Mouse (Mus musculus) hindbrain, postnatal 0 days (tissue): ENCODE data around the gene Dusp1. TPM values are rescaled to one million over a fixed set of nuclear protein-coding genes. Genes with fewer than 3 reads are reported as not detected.
A peak's percentile ranks its signal among the peaks of the same experiment; 100 is the strongest.

Experiments
- ATAC-seq: fragments of 200-750 bp; cut with Nextera tagmentation; 2 replicates; pipeline ENCODE4 v1.8.0; 2017; ENCODE audit warnings: mild to moderate bottlenecking, moderate TSS enrichment, moderate library complexity
- DNase-seq: peaks from one replicate; pipeline ENCODE4 v3.0.0-alpha.2; 2015; ENCODE audit warnings: low spot score
- H3K27ac ChIP-seq: fragments of 300-500 bp; sonication (generic); 2 replicates; pipeline ENCODE4 v1.5.1; 2014; ENCODE audit warnings: mild to moderate bottlenecking
- H3K27me3 ChIP-seq: fragments of 300-500 bp; sonication (generic); 2 replicates; pipeline ENCODE4 v1.6.1; 2014; ENCODE audit warnings: low read length, mixed read lengths; ENCODE audit not compliant: insufficient read depth
- H3K36me3 ChIP-seq: fragments of 300-500 bp; sonication (generic); 2 replicates; pipeline ENCODE4 v1.6.1; 2014; ENCODE audit warnings: low read length, mixed read lengths; ENCODE audit not compliant: insufficient read depth
- H3K4me1 ChIP-seq: fragments of 300-500 bp; sonication (generic); 2 replicates; pipeline ENCODE4 v1.6.1; 2014; ENCODE audit warnings: antibody characterized with exemption, low read length, mixed read lengths; ENCODE audit not compliant: insufficient read depth
- H3K4me2 ChIP-seq: fragments of 300-500 bp; sonication (generic); 2 replicates; pipeline ENCODE4 v1.6.1; 2014; ENCODE audit warnings: low read depth, mild to moderate bottlenecking, low read length, moderate library complexity, mixed read lengths
- H3K4me3 ChIP-seq: fragments of 300-500 bp; sonication (generic); 2 replicates; pipeline ENCODE4 v1.5.1; 2014; ENCODE audit warnings: low read length
- H3K9ac ChIP-seq: fragments of 300-500 bp; sonication (generic); replicated peaks from 2 replicates; pipeline ENCODE4 v1.6.1; 2014; ENCODE audit warnings: mild to moderate bottlenecking, low read length, moderate library complexity, mixed read lengths
- H3K9me3 ChIP-seq: fragments of 300-500 bp; sonication (generic); 2 replicates; pipeline ENCODE4 v1.6.1; 2016; ENCODE audit warnings: low read length, mixed read lengths
- CTCF ChIP-seq: IDR thresholded peaks from 2 replicates; pipeline ENCODE4 v1.5.1; 2016; ENCODE audit warnings: antibody characterized with exemption, control low read depth, low read depth
- WGBS: fragments of 180-500 bp; shearing (Covaris S2); extraction: QIAGEN DNeasy Blood & Tissue Kit; methylation state at CpG from one replicate; pipeline ENCODE4 v1.1.7; 2014; 5-methylcytosine and 5-hydroxymethylcytosine counted together
- polyA plus RNA-seq: library from polyadenylated mRNA; unstranded; fragments of >200 nt; fragmentation: Nextera tagmentation; extraction: Ambion mirVana; gene quantifications from 2 replicates; pipeline ENCODE4 v1.2.1, GENCODE M21; 2015
- total RNA-seq: library from RNA; depleted of rRNA; stranded (reverse); fragments of >200 nt; gene quantifications from 2 replicates; pipeline ENCODE4 v1.2.3, GENCODE M21; 2014

The Dusp1 gene
- total and polyA plus RNA-seq, 2 experiments from 2014 or later, result 27.0 to 51.4 TPM

GRCm38 (mm10) chr17:26476871-26477270 lies 85.1 kb downstream of the Dusp1 start:
- no peaks in the 10 kb centered on the region for H3K4me1 ChIP-seq
- no peak overlapping the region for H3K9ac ChIP-seq
- no peaks in the 10 kb centered on the region for H3K27me3 ChIP-seq
- ATAC-seq (no peak), DNase-seq (no peak)
- TF ChIP-seq CTCF, result no peak
- no peaks in the 10 kb centered on the region for H3K9me3 ChIP-seq
- no peak overlapping the region for H3K4me2 ChIP-seq
- 64% methylated on average over 6 of the region's 6 CpGs for WGBS
- no peaks in the 10 kb centered on the region for H3K36me3 ChIP-seq
- no peak overlapping the region for H3K27ac ChIP-seq
- no peak overlapping the region for H3K4me3 ChIP-seq

DNA sequence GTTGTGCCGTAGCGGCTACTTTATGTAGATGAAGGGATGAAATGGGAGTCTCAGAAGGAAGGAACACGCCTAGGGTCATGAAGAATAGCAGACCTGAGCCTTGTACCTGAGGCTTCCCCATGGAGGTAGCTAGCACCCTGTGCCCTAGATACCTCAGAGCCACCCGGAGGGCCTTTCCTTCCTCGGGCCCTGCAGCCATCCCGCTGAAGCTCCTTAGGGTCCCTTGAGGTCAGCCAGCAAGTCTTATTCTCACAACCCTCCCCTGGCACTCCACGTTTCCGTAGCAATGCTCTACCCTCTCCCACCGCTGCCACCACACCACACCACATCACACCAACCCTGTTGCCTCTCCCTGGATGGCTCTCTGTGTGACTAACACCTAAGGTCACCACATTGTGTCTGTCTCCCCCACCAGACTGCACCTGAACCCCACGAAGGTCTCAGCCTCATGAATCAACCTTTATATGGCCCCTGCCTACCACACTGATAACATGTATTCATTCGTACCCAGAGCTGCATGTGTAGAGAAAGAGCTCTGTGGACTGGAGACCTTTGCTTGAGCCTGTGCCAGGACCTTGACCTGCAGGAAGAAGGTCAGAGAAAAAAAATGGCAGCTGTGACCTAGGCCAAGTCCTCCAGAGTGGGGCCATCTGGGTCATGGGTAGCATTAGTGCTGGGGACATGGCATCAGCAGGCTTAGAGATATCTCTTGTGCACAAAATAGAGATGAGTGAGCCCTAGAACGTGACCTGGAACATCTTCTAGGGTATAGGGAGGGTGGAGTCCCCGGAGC lies 93.6 kb downstream of the Dusp1 start:
- no peak for ATAC-seq
- Histone ChIP-seq H3K9me3 (no peaks in the 10 kb centered on the region), H3K4me1 (no peaks in the 10 kb centered on the region), H3K9ac (no peak overlapping the region), H3K36me3 (no peaks in the 10 kb centered on the region), H3K4me2 (no peak overlapping the region), H3K27me3 (no peaks in the 10 kb centered on the region), H3K4me3 (no peak overlapping the region), H3K27ac (no peak overlapping the region)
- DNase-seq, result no peak
- no peak for TF ChIP-seq CTCF
- WGBS, result 83% methylated on average over 13 of the region's 13 CpGs

DNA sequence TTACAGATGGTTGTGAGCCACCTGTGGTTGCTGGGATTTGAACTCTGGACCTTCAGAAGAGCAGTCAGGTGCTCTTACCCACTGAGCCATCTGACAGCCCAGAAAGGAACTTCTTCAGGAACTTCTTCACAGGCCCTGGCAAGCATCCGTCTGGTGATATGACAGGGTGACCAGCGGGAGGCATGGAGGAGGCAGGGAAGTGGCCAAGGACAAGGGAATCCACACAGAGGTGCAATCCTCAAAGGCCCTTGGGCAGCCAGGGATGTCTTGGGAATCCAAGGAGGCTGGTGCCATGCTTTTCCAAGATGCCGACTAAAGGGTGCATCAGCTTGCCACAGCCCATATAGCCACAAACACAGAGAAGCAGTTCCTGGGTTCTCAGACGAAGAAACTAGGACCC lies 94.3 kb downstream of the Dusp1 start:
- no peak for TF ChIP-seq CTCF
- no peak for DNase-seq
- Histone ChIP-seq H3K9ac (no peak overlapping the region), H3K27me3 (no peaks in the 10 kb centered on the region), H3K9me3 (no peaks in the 10 kb centered on the region), H3K4me3 (no peak overlapping the region), H3K36me3 (no peaks in the 10 kb centered on the region), H3K4me1 (no peaks in the 10 kb centered on the region), H3K4me2 (no peak overlapping the region), H3K27ac (no peak overlapping the region)
- 80% methylated on average over 4 of the region's 4 CpGs for WGBS
- no peak for ATAC-seq

GRCm38 (mm10) chr17:26466741-26467150 lies 95.2 kb downstream of the Dusp1 start:
- Histone ChIP-seq H3K4me3 (no peak overlapping the region), H3K27me3 (no peaks in the 10 kb centered on the region), H3K4me1 (no peaks in the 10 kb centered on the region), H3K4me2 (peak overlapping the region; percentile 13; the same call in 1 of the 2 replicates), H3K9me3 (no peaks in the 10 kb centered on the region), H3K27ac (no peak overlapping the region), H3K36me3 (no peaks in the 10 kb centered on the region), H3K9ac (no peak overlapping the region)
- WGBS, result 4% methylated on average over 4 of the region's 4 CpGs
- DNase-seq (peak; percentile 89), ATAC-seq (peak; percentile 59)
- peak; percentile 89 for TF ChIP-seq CTCF

GRCm38 (mm10) chr17:26464972-26465371 lies 97.0 kb downstream of the Dusp1 start:
- H3K9ac ChIP-seq, result no peak overlapping the region
- TF ChIP-seq CTCF, result no peak
- 67% methylated on average over 7 of the region's 7 CpGs for WGBS

GRCm38 (mm10) chr17:26464481-26464880 lies 97.4 kb downstream of the Dusp1 start:
- H3K9me3 ChIP-seq, result no peaks in the 10 kb centered on the region
- ATAC-seq, result no peak
- 81% methylated on average over 9 of the region's 9 CpGs for WGBS

More at GRCm38 (mm10) chr17:26464972-26465371, 97.0 kb downstream of the Dusp1 start:
- ATAC-seq, result no peak
- Histone ChIP-seq H3K27ac (no peak overlapping the region), H3K4me2 (no peak overlapping the region), H3K4me1 (no peaks in the 10 kb centered on the region), H3K9me3 (no peaks in the 10 kb centered on the region), H3K27me3 (no peaks in the 10 kb centered on the region), H3K4me3 (no peak overlapping the region), H3K36me3 (no peaks in the 10 kb centered on the region)
- no peak for DNase-seq

GRCm38 (mm10) chr17:26463984-26464383 lies 97.9 kb downstream of the Dusp1 start:
- H3K27me3 ChIP-seq, result no peaks in the 10 kb centered on the region
- ATAC-seq (no peak), DNase-seq (no peak)
- no peak overlapping the region for H3K9ac ChIP-seq
- 44% methylated on average over 4 of the region's 4 CpGs for WGBS
- no peak overlapping the region for H3K4me2 ChIP-seq
- H3K4me3 ChIP-seq, result no peak overlapping the region
- TF ChIP-seq CTCF, result no peak
- H3K9me3 ChIP-seq, result no peaks in the 10 kb centered on the region
- no peaks in the 10 kb centered on the region for H3K4me1 ChIP-seq
- H3K27ac ChIP-seq, result no peak overlapping the region
- no peaks in the 10 kb centered on the region for H3K36me3 ChIP-seq

More at GRCm38 (mm10) chr17:26464481-26464880, 97.4 kb downstream of the Dusp1 start:
- H3K4me1 ChIP-seq, result no peaks in the 10 kb centered on the region
- no peak overlapping the region for H3K4me2 ChIP-seq
- H3K36me3 ChIP-seq, result no peaks in the 10 kb centered on the region
- H3K27ac ChIP-seq, result no peak overlapping the region
- H3K4me3 ChIP-seq, result no peak overlapping the region
- DNase-seq, result no peak
- no peaks in the 10 kb centered on the region for H3K27me3 ChIP-seq
- no peak overlapping the region for H3K9ac ChIP-seq
- TF ChIP-seq CTCF, result no peak
